Mouse (Mus musculus) cerebellum, adult 9-10 months (tissue): ENCODE measurements around the gene Lrrc63.

ENCODE experiments used
- DNase-seq: peaks from one replicate; pipeline ENCODE4 v3.0.0; 2022

The Lrrc63 gene

DNA sequence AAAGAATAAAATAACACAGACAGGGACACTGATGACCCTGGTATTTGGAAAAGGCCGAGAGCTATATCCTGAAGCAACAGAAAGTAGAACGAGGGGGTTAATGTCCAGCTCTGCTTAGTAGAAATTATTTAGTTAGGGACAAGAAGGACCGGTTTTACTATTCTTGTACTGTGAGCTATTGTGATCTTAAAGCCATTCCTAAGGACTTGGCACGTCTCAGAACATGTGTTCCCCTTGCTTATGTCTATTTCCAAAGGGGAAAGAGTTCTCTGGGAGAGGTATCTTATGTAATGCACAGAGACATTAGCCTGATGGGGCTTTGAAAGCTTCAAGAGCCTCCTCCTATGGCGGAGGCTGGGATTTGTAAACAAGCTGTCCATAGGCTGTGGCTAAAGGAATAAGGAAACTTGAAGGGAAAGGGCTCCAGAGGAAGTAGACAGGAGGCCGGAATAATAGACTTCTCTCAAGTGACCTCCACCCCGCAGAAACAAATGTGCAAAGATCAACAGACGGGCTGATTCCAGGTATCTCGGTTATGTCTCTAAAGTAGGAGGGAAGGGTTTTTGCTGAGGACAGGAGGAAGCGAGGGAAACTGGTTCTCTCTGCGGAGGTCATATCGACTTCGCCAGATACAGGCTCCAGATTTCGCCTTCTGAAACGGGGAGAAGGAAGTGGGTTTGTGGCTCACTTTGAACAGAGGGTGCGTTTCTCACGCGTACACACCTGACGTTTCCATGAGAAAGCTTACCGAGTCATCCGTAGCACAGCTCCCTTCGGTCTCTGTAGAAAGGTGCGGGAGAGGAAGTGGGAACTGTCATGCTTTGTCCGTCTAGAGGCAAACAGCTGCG, 5.7 kb upstream of the Lrrc63 start:
- DNase-seq = no peak

DNA sequence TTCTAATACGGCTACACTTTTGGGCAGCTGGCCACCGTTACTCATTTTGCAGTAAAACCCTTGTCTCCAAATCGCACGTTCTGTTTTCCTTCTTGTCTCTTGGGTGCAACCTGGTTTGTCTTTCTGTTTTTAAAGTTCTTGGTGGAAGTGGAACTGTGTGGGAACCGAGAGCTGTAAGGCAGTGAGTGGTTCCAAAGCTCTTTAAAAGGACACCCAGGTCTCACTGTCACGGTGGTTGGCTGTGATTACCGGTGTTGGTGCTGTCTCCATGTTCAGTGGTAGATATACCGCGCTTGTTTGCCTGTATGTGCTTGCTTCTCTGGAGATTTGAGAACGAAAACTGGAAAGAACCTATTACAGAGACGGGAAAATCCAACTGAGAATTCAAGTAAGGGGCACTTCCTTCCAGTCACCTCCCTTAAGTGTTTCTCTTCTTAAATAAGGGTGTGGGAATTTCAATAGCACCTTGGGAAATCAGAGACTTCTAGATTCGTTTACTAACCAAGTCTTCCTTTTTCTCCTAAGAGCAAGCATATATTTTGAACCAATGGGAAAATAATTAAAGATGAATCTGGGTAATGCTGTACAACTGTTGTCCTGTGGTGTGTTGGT, 749 bp upstream of the Lrrc63 start:
- DNase-seq = no peak

DNA sequence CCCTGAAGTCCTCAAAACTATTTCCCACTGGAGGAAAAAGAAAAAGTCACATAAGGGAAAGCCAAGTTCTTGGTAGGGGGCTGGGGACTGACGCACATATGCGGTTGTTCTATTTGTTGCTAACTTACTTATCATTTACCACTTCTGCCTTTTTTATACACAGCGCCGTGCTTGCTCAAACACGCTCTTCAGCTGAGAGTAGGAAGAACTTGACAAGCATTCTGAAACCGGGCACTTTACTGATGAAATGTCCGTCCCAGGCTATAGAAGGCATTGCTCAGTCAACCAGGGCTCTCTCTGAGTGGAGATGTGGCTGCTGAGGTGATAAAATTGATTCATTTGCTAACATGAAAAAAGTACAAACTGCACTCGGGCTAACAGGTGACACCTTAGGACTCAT, 9.0 kb downstream of the Lrrc63 start:
- no peak for DNase-seq

DNA sequence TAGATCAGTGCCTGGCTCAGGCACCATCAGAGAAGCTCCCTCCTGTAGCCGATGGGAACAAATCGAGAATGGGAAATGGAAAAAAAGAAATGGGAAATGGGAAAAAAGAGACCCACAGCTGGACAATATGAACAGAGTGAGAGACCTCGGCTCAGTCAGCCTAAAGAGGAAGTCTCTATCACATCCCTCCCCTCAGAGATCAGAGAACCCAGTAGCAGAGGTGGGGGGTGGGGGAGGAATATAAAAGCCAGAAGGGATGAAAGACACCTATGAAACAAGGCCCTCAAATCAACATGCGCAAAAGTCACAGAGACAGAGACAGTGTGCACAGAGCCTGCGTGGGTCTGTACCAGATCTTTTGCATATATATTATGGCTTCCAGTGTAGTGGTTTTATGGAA, 27.7 kb downstream of the Lrrc63 start:
- DNase-seq = no peak

DNA sequence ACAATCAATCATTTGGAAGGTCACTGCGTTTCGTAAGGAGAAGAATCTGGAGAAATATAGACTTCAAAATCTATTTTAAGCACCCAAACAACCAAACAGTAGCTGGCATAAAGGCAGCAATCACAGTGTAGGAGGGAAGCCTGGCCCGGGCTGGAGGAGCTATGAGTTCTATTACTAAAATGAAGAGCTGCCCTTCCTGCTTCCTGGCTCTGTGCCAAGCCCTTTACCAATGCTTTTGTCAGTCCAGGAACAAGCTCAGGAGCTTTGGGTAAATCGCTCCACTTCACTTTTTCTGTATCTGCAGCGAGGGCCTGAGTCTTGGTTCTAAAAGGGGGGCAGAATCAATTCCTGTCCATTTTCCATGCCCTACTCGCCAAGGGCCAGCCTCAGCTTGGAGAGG, 52.7 kb downstream of the Lrrc63 start:
- DNase-seq = no peak

DNA sequence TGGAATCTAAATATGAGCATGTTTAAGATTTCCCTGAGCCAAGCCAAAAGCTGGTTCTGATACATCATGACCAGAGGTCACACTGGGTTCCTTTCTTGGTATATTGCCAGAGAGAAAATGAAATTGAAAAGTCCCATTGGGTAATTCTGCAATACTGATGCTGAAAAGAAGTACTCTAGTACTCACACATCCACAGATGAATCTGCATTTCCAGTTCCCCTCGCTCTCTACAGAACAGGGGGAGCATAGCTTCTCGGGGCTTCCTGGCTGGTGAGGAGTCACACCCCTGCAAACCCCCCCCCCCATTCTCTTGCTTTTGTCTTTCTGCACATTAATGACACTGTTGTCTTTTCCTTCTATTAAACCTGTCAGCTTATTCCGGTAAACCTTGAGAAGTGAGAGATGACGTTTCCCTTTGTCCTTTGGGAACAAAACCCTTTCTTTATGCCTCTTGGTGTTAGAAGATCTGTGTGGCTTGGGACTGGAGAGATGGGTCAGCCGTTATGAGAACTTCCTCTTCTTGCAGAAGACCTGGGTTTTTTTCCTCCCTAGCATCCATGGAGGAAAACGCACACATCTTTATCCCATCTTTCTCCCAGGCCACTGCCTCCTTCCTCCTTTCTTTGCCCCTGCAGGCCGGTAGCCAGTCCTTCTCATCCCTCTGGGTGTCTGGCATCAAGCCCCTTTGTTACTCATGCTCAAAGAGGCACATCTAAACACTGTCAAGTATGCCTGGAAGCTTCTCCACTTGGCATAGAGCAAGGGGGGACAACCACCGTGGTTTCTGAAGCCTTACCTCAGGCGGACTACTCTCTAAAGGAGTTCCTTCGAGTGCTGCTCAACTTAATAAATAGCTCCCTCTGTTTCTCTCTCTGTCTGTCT, 55.1 kb downstream of the Lrrc63 start:
- no peak for DNase-seq

DNA sequence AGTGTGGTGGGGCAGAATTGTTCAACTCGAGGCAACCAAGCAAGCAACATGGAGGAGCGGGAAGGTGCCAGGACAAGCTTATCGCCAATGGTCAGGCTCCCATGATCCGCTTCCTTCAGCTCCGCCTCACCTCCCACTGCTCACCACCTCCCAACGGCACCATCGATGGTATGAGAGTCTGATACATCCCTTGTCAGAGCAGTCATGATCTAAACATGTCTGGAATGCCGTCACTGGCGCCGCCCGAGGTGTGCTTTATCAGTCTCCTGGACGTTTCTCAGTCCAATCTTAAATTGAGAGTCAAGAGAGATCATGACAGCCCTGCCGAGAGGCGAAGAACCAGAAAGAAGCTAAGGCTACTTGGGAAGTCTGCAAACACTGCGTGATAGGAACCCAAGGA, 59.6 kb downstream of the Lrrc63 start:
- no peak for DNase-seq

DNA sequence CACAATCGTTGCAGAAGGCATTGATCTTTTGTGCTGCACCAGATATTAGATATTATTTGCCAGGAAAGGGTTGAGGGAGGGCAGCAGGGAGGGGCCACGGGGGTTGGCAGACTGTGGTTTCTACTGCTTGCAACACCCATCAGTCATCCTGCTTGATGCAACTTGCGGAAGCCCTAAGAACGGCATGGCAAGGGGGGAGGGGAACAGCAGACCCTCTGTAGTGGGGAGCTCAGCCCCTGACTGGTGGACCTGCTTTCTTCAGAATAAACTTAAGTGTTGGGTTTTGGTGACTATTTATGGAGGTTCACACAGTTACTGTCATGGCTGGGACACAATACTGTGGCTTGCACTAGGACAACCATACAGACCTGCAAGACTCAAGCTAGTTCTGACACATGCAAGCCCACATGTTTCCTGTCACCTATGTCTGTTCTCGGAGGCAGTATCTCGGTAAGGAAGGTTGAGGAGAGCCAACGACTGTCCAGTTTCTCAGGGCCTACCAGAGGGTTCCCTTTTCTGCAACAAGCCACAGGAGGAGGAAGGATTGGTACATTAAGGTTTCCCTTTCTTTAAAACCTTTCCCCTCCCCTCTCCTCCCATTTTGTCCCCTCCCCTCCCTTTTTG, 61.2 kb downstream of the Lrrc63 start:
- no peak for DNase-seq

DNA sequence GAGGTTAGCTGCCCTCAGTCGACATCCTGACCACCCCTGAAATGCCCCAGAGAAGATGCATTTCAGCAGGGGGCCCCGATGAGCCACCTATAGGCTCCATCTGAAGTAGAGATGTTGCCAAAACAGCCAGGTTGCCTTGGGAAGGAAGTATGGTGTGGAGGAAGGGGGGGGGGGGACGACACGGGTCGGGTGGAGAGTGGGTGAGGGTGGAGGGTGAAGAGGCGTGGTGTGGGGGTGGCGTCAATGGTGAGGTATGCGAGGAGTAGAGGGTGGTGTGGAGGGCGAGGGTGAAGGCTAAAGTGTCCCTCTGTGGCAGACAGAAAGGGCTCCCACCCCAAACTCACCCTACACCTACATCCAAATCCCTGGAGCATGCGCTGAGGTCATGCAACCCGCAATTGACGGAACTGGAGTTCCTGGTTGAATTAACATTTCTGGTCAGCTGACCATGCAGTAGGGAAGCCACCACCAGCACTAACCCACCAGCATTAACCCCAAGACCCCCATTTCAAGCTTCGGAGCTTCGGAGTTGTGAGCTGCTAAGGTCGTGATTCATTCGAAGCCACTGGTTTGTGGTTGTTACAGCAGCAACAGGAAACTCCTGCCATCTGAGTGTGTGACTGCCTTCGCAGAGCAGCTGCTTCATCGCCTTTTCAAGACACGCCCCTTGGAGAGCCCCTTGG, 62.1 kb downstream of the Lrrc63 start:
- DNase-seq = no peak

DNA sequence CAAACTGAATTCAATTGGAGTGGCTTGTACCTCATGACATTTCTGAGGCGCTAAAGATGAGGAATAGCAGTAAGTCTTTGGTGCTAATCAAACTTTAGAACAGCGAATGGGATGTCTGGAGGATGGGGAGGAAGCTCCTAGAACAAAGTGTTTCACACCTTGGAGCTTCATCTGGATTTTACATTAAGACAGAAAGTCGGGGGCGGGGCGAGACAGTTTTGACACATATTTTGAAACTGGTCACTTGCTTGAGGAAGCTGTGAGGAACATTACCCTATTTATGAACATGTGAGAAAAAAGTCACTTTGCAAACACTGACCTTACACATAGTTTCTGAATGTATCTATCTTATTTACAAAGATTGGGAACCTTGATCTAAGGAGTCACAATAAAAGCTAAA, 65.5 kb downstream of the Lrrc63 start:
- no peak for DNase-seq

DNA sequence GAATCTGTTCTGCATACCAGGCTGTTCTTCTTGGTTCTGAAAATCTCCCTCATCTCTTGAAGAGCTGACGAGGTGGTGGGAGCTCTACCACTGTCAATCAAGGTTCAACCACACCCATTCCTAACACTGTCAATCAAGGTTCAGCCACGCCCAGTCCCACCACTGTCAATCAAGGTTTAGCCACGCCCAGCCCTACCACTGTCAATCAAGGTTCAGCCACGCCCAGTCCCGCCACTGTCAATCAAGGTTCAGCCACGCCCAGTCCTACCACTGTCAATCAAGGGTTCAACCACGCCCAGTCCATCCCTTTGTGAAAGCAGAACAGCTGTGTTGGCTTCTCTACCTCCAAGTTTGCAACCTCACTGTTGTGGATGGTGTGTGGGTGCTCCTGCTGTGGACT, 66.2 kb downstream of the Lrrc63 start:
- no peak for DNase-seq

DNA sequence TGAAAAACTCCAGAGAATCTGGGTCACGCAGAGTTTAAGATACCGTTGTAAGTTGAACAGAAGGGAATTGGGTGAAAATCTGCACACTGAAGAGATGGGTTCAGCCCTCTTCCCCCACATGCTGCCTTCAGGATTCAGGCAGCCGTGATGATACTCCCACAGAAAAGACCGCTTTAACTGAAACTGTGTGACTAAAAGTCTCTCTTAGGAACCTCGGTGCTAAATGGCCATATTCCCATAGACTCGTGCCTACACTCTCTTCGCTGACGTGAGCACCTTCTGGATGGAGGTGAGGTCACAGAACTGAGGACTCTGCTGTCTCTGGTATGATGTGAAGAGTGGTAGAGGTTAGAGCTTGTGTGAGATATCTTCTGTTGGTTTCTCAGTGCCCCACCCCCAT, 66.7 kb downstream of the Lrrc63 start:
- DNase-seq = no peak

DNA sequence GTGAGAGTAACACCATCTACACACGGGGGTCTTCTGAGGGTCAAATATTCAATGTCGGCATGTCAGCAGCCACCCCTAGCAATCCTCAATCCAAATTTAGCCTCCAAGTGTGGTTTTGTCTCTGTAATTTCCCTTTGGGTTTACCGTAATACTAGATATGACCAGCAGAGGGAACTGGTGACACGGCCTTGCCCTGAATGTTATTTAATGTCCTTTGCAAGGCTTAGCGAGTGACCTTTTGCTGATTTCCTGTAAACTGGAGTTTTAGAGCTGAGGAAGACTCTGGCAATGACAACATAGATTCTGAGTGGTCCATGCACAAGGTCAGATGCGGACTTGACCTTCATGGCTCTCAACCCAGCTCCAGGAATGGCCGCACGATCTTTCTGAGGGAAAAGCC, 70.1 kb downstream of the Lrrc63 start:
- peak; percentile 41 for DNase-seq

DNA sequence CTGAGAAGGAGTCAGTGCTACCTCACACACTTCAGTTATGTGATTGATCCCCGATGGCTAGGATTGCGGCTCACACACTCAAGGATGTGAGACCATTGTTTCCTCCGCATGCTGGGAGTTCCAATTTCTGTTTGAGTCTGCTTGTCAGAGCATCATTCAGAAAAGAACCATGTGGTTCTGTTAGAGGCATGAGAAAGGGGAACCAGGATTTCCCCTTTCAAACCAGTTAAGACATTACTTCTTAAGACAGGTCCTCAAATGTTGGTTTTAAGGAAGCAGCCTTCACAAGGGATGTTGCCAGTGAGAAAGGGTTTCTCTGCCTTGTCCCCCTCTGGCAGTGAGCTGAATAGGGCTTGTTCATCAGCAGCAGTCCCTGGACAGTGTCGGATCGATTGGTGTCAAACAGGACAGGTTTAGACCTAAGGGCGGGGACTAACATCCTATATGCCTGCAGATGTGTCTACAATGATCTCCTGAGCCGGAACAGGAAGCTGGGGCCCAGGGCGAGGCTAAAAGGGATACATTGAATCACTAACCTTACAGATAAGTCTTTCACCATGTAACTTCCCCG, 73.7 kb downstream of the Lrrc63 start:
- DNase-seq = no peak

DNA sequence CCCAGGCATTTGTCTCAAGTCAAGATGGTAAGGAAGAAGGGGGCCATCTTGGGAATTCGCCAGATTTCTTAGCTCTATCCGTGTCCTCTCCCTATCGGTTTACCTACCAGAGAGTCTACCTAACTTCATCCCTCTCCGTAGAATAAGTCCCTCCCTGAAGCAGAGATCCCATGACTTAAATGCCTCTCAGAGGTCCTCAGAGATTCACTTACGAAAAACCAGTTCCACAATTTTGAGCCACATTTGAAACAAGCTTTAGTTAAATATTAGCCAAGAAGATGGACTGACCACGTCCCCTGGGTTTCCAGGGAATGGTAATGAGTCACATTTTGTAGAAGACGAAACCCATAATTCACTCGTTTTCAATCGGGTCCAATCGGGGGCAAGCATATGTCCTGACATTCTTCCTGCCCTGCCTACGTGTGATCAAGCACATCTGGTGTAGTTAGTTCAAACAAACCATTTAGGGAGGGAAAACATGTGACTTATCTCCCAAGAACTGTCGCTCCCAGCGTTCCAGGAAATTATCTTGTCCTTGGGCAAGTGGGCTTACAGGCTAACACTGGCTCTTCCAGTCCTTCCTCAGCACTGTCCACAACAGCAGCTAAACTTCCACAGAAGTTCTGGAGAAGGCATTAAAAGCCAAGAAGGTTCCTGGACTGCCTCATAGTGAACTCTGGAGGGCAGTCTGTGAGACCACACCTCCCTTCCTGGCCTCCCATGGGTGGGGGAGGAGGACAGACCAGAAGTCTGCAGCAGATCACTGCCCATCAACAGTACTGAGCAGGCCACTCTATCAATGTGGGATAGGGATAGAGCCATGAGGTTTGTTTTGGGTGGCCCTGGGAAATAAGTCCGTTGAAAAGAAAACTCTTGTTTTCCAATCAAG, 76.0 kb downstream of the Lrrc63 start:
- no peak for DNase-seq

DNA sequence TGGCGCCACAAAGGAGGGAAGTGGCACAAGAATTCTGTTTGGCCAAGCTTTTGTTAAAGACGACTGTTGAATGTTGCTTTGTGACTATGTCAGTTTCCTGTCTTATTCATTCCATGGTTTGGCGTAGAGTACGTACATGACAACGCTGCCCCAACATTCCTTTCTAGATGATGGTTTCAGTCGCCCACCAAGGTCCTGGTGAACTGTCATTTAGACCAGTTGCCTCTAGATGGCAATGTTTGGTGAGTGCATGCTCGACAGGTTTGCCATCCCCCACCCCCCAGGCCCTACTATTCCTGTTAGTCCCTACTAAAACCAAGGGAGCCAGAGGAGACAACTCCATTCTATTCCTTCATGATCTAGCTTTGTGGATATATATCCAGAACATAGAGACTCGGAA, 78.2 kb downstream of the Lrrc63 start:
- no peak for DNase-seq

DNA sequence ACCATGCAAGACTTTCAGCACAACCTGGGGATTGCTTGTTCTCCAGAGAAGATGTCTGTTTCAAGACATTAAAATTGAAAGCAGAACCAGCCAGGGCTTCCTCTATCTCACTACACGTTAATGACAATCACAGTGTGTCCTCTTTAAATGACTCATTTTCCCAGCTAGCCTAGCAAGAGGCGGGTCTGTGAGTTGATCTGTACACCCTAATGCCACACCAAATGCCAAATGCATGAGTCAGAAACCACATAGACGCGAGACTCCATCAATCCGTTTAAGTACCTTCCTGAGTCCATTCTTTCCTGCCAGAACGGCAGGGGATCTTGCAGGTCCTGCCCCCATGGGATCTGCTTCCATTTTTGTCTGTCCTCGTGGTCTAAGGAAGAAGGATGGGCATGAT, 85.5 kb downstream of the Lrrc63 start:
- no peak for DNase-seq

DNA sequence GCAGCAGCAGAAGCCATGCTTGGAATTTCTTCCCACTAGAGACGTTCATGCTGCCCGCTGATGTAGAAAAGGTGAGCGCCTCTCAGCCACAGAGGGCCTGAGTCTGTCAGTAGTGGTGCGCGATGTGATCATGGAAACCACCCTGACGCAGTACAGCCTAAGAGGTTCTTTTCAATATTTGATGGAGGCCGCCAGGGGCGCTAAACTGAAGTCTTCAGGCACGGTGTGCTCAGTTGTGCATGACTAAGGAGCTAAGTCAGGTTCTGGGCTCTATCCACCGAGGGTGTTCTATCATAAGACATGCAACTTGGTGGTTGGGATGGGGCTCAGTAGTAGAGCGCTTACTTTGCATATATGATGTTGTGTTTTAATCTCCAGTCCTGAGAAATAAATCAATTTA, 95.2 kb downstream of the Lrrc63 start:
- DNase-seq = no peak
